Mouse (Mus musculus): ENCODE measurements around the gene Gm20388. TPM values are rescaled to one million over a fixed set of nuclear protein-coding genes. Genes with fewer than 3 reads are reported as not detected.

The Gm20388 gene
- polyA plus RNA-seq, 1 experiment from 2014 or later = 12.4 TPM

GRCm38 (mm10) chr8:124310509-124310908 lies 4399.9 kb downstream of the Gm20388 start:
- WGBS = 83% methylated on average over 13 of the region's 13 CpGs
- Histone ChIP-seq H3K36me3 (ENCODE audit: control insufficient read depth, insufficient read depth, low read length) (no peaks in the 10 kb centered on the region), H3K27ac (ENCODE audit: low read depth, low read length) (no peak overlapping the region)

GRCm38 (mm10) chr8:124311111-124311510 lies 4400.5 kb downstream of the Gm20388 start:
- Histone ChIP-seq H3K9me3 (ENCODE audit: control insufficient read depth, low read length) (no peaks in the 10 kb centered on the region), H3K4me3 (ENCODE audit: low read length) (no peak overlapping the region), H3K4me2 (ENCODE audit: low read length) (no peak overlapping the region), H3K36me3 (ENCODE audit: control insufficient read depth, insufficient read depth, low read length) (no peaks in the 10 kb centered on the region), H3K4me1 (ENCODE audit: control insufficient read depth, insufficient read depth, low read depth, low read length) (peaks cover 9% of the 10 kb centered on the region), H3K27me3 (replicated peaks; ENCODE audit: control insufficient read depth, insufficient read depth, low read length) (no peaks in the 10 kb centered on the region), H3K9ac (ENCODE audit: low read depth, low read length) (no peak overlapping the region), H3K27ac (ENCODE audit: low read depth, low read length) (no peak overlapping the region)
- ATAC-seq = no peak
- 83% methylated on average over 6 of the region's 6 CpGs for WGBS

More at GRCm38 (mm10) chr8:124310509-124310908, 4399.9 kb downstream of the Gm20388 start:
- H3K9me3 ChIP-seq (ENCODE audit: control insufficient read depth, low read length) = no peaks in the 10 kb centered on the region
- peaks cover 9% of the 10 kb centered on the region for H3K4me1 ChIP-seq (ENCODE audit: control insufficient read depth, insufficient read depth, low read depth, low read length)
- H3K4me3 ChIP-seq (ENCODE audit: low read length) = no peak overlapping the region
- no peak for ATAC-seq
- H3K9ac ChIP-seq (ENCODE audit: low read depth, low read length) = no peak overlapping the region
- no peaks in the 10 kb centered on the region for H3K27me3 ChIP-seq (replicated peaks; ENCODE audit: control insufficient read depth, insufficient read depth, low read length)
- H3K4me2 ChIP-seq (ENCODE audit: low read length) = no peak overlapping the region

DNA sequence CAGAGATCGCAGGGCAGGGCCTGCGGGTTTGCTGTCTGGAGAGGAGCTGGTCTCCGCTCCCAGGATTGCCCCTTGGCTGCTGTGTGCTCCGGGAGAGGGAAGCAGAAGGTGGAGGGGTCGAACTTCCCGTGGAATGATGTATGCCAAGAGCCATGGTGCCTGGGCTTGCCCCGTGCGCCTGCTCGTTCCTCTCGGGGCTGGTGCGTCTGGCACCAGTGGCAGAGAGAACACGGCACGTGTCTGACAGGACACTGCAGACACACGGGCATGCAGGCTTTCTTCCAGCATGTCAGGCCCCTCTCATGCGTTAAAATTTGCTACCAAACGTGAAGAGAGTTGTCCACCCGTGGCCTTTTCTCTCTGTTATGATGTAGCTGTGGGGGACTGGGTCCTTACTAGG lies 4401.1 kb downstream of the Gm20388 start:
- ATAC-seq = no peak
- peaks cover 15% of the 10 kb centered on the region for H3K4me1 ChIP-seq (ENCODE audit: control insufficient read depth, insufficient read depth, low read depth, low read length)
- H3K4me3 ChIP-seq (ENCODE audit: low read length) = no peak overlapping the region
- H3K9ac ChIP-seq (ENCODE audit: low read depth, low read length) = no peak overlapping the region
- H3K27ac ChIP-seq (ENCODE audit: low read depth, low read length) = no peak overlapping the region
- 85% methylated on average over 17 of the region's 17 CpGs for WGBS
- no peaks in the 10 kb centered on the region for H3K36me3 ChIP-seq (ENCODE audit: control insufficient read depth, insufficient read depth, low read length)
- H3K9me3 ChIP-seq (ENCODE audit: control insufficient read depth, low read length) = no peaks in the 10 kb centered on the region
- H3K27me3 ChIP-seq (replicated peaks; ENCODE audit: control insufficient read depth, insufficient read depth, low read length) = no peaks in the 10 kb centered on the region
- no peak overlapping the region for H3K4me2 ChIP-seq (ENCODE audit: low read length)

DNA sequence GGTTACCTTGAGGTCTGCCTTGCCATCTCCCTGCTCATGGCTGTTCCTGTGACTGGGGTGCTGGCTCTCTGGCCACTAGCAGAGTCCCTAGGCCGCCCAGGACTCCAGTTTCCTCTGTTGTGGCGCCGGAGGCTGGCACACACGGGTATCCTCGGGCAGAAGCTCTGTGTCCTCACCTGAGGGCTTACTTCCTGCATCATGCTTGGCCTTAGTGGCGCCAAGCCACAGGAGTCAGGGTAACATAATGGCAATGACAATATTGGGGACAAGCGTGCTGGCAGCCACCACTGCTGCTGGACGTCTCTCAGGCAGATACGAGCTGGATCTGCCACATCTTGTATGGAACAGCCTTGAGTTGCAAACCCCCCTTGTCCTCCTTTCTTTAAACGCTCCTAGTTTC lies 4401.6 kb downstream of the Gm20388 start:
- no peak for ATAC-seq
- 93% methylated on average over 10 of the region's 10 CpGs for WGBS
- H3K27me3 ChIP-seq (replicated peaks; ENCODE audit: control insufficient read depth, insufficient read depth, low read length) = no peaks in the 10 kb centered on the region
- H3K4me2 ChIP-seq (ENCODE audit: low read length) = no peak overlapping the region
- H3K4me1 ChIP-seq (ENCODE audit: control insufficient read depth, insufficient read depth, low read depth, low read length) = peaks cover 20% of the 10 kb centered on the region
- H3K9me3 ChIP-seq (ENCODE audit: control insufficient read depth, low read length) = no peaks in the 10 kb centered on the region
- H3K36me3 ChIP-seq (ENCODE audit: control insufficient read depth, insufficient read depth, low read length) = no peaks in the 10 kb centered on the region
- no peak overlapping the region for H3K27ac ChIP-seq (ENCODE audit: low read depth, low read length)
- H3K9ac ChIP-seq (ENCODE audit: low read depth, low read length) = no peak overlapping the region
- H3K4me3 ChIP-seq (ENCODE audit: low read length) = no peak overlapping the region

DNA sequence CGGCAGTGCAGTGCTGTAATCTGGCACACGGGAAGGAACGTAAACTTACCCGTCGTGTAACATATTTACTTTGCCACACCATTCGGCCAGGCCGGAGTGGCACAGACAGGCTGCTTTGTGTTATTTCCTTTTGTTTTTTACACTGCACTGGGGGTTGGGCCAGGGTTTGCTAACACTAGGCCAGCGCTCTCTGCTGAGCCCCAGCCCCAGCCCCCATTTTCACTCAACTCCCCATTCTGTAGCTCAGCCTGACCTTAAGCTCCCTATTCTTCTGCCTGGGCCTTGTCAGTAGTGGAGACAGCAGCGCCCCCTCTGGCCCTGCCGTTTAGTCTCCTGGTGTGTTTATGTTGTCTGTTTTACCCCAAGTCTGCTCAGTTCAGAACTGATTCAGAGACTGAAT lies 4404.2 kb downstream of the Gm20388 start:
- Histone ChIP-seq H3K4me3 (ENCODE audit: low read length) (no peak overlapping the region), H3K27me3 (replicated peaks; ENCODE audit: control insufficient read depth, insufficient read depth, low read length) (no peaks in the 10 kb centered on the region), H3K4me1 (ENCODE audit: control insufficient read depth, insufficient read depth, low read depth, low read length) (peaks cover 33% of the 10 kb centered on the region), H3K9ac (ENCODE audit: low read depth, low read length) (no peak overlapping the region), H3K27ac (ENCODE audit: low read depth, low read length) (no peak overlapping the region), H3K9me3 (ENCODE audit: control insufficient read depth, low read length) (no peaks in the 10 kb centered on the region), H3K4me2 (ENCODE audit: low read length) (no peak overlapping the region), H3K36me3 (ENCODE audit: control insufficient read depth, insufficient read depth, low read length) (no peaks in the 10 kb centered on the region)
- peak; percentile 15; the same call in 1 of the 2 replicates for ATAC-seq
- WGBS = 27% methylated on average over 10 of the region's 10 CpGs

DNA sequence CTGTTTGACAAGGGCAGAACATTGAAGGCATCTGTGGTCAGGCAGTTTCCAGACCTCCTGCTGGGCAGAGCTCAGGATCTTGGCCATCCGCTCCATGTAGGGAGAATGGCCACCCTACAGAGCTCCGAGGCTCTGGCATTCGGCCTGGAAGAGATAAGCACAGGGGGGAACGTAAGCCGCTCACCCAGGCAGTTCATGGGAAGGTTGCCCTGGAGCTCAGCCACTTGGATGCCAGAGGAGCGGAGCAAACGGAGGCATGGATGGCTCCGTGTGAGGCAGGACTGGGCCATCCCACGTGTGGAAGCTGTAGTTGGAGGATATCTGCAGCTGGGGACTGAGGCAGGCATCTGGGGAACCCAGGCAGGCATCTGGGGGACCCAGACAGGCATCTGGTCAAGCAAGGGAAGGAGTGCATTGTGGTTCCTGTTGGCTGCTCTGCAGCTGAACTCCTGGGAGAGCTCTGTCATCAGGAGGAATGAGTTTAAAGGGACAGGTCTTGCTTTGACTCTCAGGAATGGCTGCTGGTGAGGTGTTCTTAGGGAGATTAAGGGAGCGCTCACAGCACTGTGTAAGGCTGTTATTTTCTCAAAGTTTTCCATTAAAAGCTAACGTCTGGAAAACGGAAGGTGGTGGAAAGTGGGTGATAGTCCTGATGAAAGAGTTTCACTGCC lies 4406.0 kb downstream of the Gm20388 start:
- Histone ChIP-seq H3K4me2 (ENCODE audit: low read length) (no peak overlapping the region), H3K9ac (ENCODE audit: low read depth, low read length) (0 out of 2 replicates have a peak overlapping the region, but pooled peaks have one; percentile 1), H3K9me3 (ENCODE audit: control insufficient read depth, low read length) (no peaks in the 10 kb centered on the region), H3K27me3 (replicated peaks; ENCODE audit: control insufficient read depth, insufficient read depth, low read length) (no peaks in the 10 kb centered on the region), H3K27ac (ENCODE audit: low read depth, low read length) (no peak overlapping the region), H3K4me3 (ENCODE audit: low read length) (no peak overlapping the region), H3K36me3 (ENCODE audit: control insufficient read depth, insufficient read depth, low read length) (no peaks in the 10 kb centered on the region), H3K4me1 (ENCODE audit: control insufficient read depth, insufficient read depth, low read depth, low read length) (peaks cover 41% of the 10 kb centered on the region)
- ATAC-seq = peak; percentile 38
- WGBS = 47% methylated on average over 12 of the region's 12 CpGs

- peaks cover 45% of the 10 kb centered on the region for H3K4me1 ChIP-seq (ENCODE audit: control insufficient read depth, insufficient read depth, low read depth, low read length)
- H3K9me3 ChIP-seq (ENCODE audit: control insufficient read depth, low read length) = no peaks in the 10 kb centered on the region
- WGBS = 48% methylated on average over 8 of the region's 8 CpGs
- no peaks in the 10 kb centered on the region for H3K36me3 ChIP-seq (ENCODE audit: control insufficient read depth, insufficient read depth, low read length)
- ATAC-seq = no peak
- H3K27ac ChIP-seq (ENCODE audit: low read depth, low read length) = no peak overlapping the region
- no peak overlapping the region for H3K9ac ChIP-seq (ENCODE audit: low read depth, low read length)
- H3K4me2 ChIP-seq (ENCODE audit: low read length) = no peak overlapping the region
- H3K27me3 ChIP-seq (replicated peaks; ENCODE audit: control insufficient read depth, insufficient read depth, low read length) = no peaks in the 10 kb centered on the region
- no peak overlapping the region for H3K4me3 ChIP-seq (ENCODE audit: low read length)
Observed at GRCm38 (mm10) chr8:124317191-124317682, 4406.6 kb downstream of the Gm20388 start.

DNA sequence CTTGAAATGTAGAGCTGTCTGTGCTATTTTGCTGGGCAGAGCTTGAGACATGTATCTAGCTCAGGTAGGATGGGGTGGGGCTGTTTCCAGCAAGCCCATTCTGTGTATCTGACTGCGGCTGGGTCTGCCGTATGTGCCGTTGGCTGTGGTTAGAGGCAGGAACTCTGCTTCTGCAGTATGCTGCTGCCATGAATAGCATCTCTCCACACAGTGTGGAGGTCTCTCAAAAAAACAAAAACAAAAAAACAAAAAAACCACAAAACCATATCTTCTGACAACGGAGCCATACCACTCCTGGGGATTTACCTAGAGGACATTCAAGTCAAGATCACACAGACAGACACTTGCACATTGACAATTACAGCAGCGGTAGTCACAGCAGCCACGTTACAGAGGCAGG lies 4407.2 kb downstream of the Gm20388 start:
- ATAC-seq = no peak
- peaks cover 46% of the 10 kb centered on the region for H3K4me1 ChIP-seq (ENCODE audit: control insufficient read depth, insufficient read depth, low read depth, low read length)
- 70% methylated on average over 6 of the region's 6 CpGs for WGBS
- H3K27ac ChIP-seq (ENCODE audit: low read depth, low read length) = no peak overlapping the region
- H3K9ac ChIP-seq (ENCODE audit: low read depth, low read length) = no peak overlapping the region
- H3K4me2 ChIP-seq (ENCODE audit: low read length) = no peak overlapping the region
- H3K27me3 ChIP-seq (replicated peaks; ENCODE audit: control insufficient read depth, insufficient read depth, low read length) = no peaks in the 10 kb centered on the region
- H3K36me3 ChIP-seq (ENCODE audit: control insufficient read depth, insufficient read depth, low read length) = no peaks in the 10 kb centered on the region
- no peaks in the 10 kb centered on the region for H3K9me3 ChIP-seq (ENCODE audit: control insufficient read depth, low read length)
- H3K4me3 ChIP-seq (ENCODE audit: low read length) = no peak overlapping the region

- Histone ChIP-seq H3K4me3 (ENCODE audit: low read length) (no peak overlapping the region), H3K9me3 (ENCODE audit: control insufficient read depth, low read length) (no peaks in the 10 kb centered on the region), H3K36me3 (ENCODE audit: control insufficient read depth, insufficient read depth, low read length) (0 out of 2 replicates have a peak, but pooled peaks cover 1% of the 10 kb centered on the region), H3K4me2 (ENCODE audit: low read length) (no peak overlapping the region), H3K4me1 (ENCODE audit: control insufficient read depth, insufficient read depth, low read depth, low read length) (peaks cover 48% of the 10 kb centered on the region), H3K27ac (ENCODE audit: low read depth, low read length) (0 out of 2 replicates have a peak overlapping the region, but pooled peaks have one; percentile 40), H3K9ac (ENCODE audit: low read depth, low read length) (no peak overlapping the region), H3K27me3 (replicated peaks; ENCODE audit: control insufficient read depth, insufficient read depth, low read length) (no peaks in the 10 kb centered on the region)
- WGBS = 63% methylated on average over 11 of the region's 11 CpGs
- ATAC-seq = peak; percentile 29; the same call in 1 of the 2 replicates
Observed at GRCm38 (mm10) chr8:124318612-124319315, 4408.1 kb downstream of the Gm20388 start.
